Mouse (Mus musculus) lung, embryonic 16.5 days (tissue): ENCODE results near the gene Bpifb2. TPM values are rescaled to one million over a fixed set of nuclear protein-coding genes. Genes with fewer than 3 reads are reported as not detected.
"Not testable (repeated sequence)": the region's sequence is repeated elsewhere in the genome, so short reads cannot be mapped to it uniquely, and the experiment has no call there.

ENCODE experiments used
- ATAC-seq: fragments of 200-750 bp; cut with Nextera tagmentation; 2 replicates; pipeline ENCODE4 v1.8.0; 2017; ENCODE audit warnings: low read depth, mild to moderate bottlenecking, moderate library complexity
- H3K27ac ChIP-seq: fragments of 300-500 bp; sonication (generic); 2 replicates; pipeline ENCODE4 v1.5.1; 2014; ENCODE audit warnings: mild to moderate bottlenecking, control low read depth, low read length
- H3K27me3 ChIP-seq: fragments of 300-500 bp; sonication (generic); 2 replicates; pipeline ENCODE4 v1.6.1; 2014; ENCODE audit warnings: low read depth, low read length, mixed read lengths; ENCODE audit not compliant: control insufficient read depth, insufficient read depth
- H3K36me3 ChIP-seq: fragments of 300-500 bp; sonication (generic); 2 replicates; pipeline ENCODE4 v1.6.1; 2014; ENCODE audit warnings: low read length; ENCODE audit not compliant: control insufficient read depth, insufficient read depth
- H3K4me1 ChIP-seq: fragments of 300-500 bp; sonication (generic); replicated peaks from 2 replicates; pipeline ENCODE4 v1.6.1; 2014; ENCODE audit warnings: low read length, mixed read lengths; ENCODE audit not compliant: control insufficient read depth, insufficient read depth
- H3K4me2 ChIP-seq: fragments of 300-500 bp; sonication (generic); 2 replicates; pipeline ENCODE4 v1.6.1; 2014; ENCODE audit warnings: low read depth, low read length, control low read depth
- H3K4me3 ChIP-seq: fragments of 300-500 bp; sonication (generic); 2 replicates; pipeline ENCODE4 v1.5.1; 2014; ENCODE audit warnings: mild to moderate bottlenecking, low read length, control low read depth
- H3K9ac ChIP-seq: fragments of 300-500 bp; sonication (generic); 2 replicates; pipeline ENCODE4 v1.6.1; 2014; ENCODE audit warnings: low read length, control low read depth
- H3K9me3 ChIP-seq: fragments of 300-500 bp; sonication (generic); 2 replicates; pipeline ENCODE4 v1.6.1; 2016; ENCODE audit warnings: low read length; ENCODE audit not compliant: control insufficient read depth
- WGBS: fragments of 180-500 bp; shearing (Covaris S2); extraction: QIAGEN DNeasy Blood & Tissue Kit; methylation state at CpG from one replicate; pipeline ENCODE4 v1.1.7; 2014; 5-methylcytosine and 5-hydroxymethylcytosine counted together
- polyA plus RNA-seq: library from polyadenylated mRNA; unstranded; fragments of >200 nt; fragmentation: Nextera tagmentation; extraction: Ambion mirVana; gene quantifications from 2 replicates; pipeline ENCODE4 v1.2.1, GENCODE M21; 2015

The Bpifb2 gene
- polyA plus RNA-seq, result not detected in 2 replicates

DNA sequence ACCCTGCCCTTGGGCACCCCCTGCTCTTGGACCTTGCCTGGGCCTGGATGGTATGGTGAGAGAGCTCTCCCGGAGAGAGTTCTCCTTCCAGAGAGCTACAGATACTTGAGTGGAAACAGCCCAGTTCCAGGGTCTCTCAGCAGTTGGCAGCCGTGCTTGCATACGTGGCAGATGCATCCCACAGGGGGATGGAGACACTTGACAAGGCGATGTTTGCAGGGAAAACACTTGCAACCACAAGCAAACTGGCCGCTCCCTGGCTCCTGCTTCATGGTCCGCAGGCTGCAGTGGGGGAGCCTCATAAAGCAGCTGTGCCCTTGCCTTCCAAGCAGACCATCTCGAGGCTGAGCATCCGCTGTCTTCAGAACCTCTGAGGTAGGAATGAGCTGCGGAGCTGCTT, at the start of gene Bpifb2:
Gene Bpifb2, plus strand, starts transcription at position 301 of the 400 bp plus-strand sequence.
- Histone ChIP-seq H3K27ac (no peak within 1 kb of the TSS), H3K36me3 (no peaks in the 10 kb centered on the region), H3K4me2 (no peak within 1 kb of the TSS), H3K4me3 (no peak within 1 kb of the TSS), H3K9ac (no peak within 1 kb of the TSS), H3K9me3 (no peaks in the 10 kb centered on the region), H3K4me1 (no peaks in the 10 kb centered on the region), H3K27me3 (no peaks in the 10 kb centered on the region)
- no peak for ATAC-seq
- WGBS, result 52% methylated on average over 9 of the region's 9 CpGs

- 54% methylated on average over 32 of the region's 32 CpGs for WGBS
Observed at GRCm38 (mm10) chr2:153825900-153826299, 48.9 kb upstream of the Bpifb2 start.

DNA sequence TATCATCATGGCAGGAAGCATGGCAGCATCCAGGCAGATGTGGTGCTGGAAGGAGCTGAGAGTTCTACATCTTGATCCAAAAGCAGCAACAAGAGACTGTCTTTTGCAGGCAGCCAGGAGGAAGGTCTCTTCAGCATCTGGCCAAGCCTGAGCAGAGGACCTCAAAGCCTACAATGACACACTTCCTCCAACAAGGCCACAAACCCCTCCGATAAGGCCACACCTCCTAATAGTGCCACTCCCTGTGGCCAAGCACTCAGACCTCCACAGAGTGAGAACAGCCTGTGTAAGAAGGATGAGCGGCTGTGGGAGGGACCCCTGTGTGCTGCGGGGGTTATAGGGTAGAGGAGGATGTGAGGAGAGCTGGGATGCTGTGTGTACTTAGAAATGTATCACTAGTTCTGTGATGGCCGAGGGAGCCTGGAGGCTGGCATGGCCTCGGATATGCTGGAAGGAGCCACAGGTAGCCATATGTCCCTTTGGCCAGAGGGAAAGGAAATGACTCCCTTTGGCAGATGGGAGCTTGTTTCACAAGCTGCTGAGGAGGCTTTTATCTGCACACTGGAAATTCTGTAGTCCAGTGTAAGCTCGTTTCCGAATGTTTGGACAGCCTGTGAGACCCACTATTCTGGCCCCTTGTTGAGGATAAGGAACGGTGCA, 47.5 kb upstream of the Bpifb2 start:
- no peaks in the 10 kb centered on the region for H3K4me1 ChIP-seq
- no peak overlapping the region for H3K27ac ChIP-seq
- WGBS, result 73% methylated on average over 8 of the region's 8 CpGs
- no peaks in the 10 kb centered on the region for H3K27me3 ChIP-seq
- ATAC-seq, result no peak
- no peaks in the 10 kb centered on the region for H3K9me3 ChIP-seq
- no peak overlapping the region for H3K4me2 ChIP-seq
- no peak overlapping the region for H3K4me3 ChIP-seq
- H3K9ac ChIP-seq, result no peak overlapping the region
- no peaks in the 10 kb centered on the region for H3K36me3 ChIP-seq

More at GRCm38 (mm10) chr2:153825900-153826299, 48.9 kb upstream of the Bpifb2 start:
- not testable (repeated sequence) for H3K4me3 ChIP-seq, H3K4me2 ChIP-seq, ATAC-seq, H3K27ac ChIP-seq, H3K4me1 ChIP-seq, H3K27me3 ChIP-seq, H3K36me3 ChIP-seq, H3K9me3 ChIP-seq, H3K9ac ChIP-seq

- H3K36me3 ChIP-seq, result no peaks in the 10 kb centered on the region
- no peaks in the 10 kb centered on the region for H3K9me3 ChIP-seq
Observed at GRCm38 (mm10) chr2:153828704-153829103, 46.1 kb upstream of the Bpifb2 start.

GRCm38 (mm10) chr2:153833291-153833690, 41.6 kb upstream of the Bpifb2 start:
- H3K4me1 ChIP-seq, result no peaks in the 10 kb centered on the region
- no peak overlapping the region for H3K9ac ChIP-seq
- H3K4me3 ChIP-seq, result no peak overlapping the region
- WGBS, result 82% methylated on average over 8 of the region's 8 CpGs
- ATAC-seq, result no peak
- H3K9me3 ChIP-seq, result no peaks in the 10 kb centered on the region
- no peak overlapping the region for H3K27ac ChIP-seq
- H3K36me3 ChIP-seq, result no peaks in the 10 kb centered on the region
- H3K4me2 ChIP-seq, result no peak overlapping the region
- no peaks in the 10 kb centered on the region for H3K27me3 ChIP-seq

More at GRCm38 (mm10) chr2:153828704-153829103, 46.1 kb upstream of the Bpifb2 start:
- Histone ChIP-seq H3K9ac (no peak overlapping the region), H3K4me3 (no peak overlapping the region), H3K27ac (no peak overlapping the region), H3K4me2 (no peak overlapping the region), H3K27me3 (no peaks in the 10 kb centered on the region), H3K4me1 (no peaks in the 10 kb centered on the region)
- WGBS, result 67% methylated on average over 7 of the region's 7 CpGs
- ATAC-seq, result no peak

- ATAC-seq, result no peak
- no peak overlapping the region for H3K27ac ChIP-seq
- no peak overlapping the region for H3K4me2 ChIP-seq
- H3K9me3 ChIP-seq, result no peaks in the 10 kb centered on the region
- no peak overlapping the region for H3K4me3 ChIP-seq
- no peaks in the 10 kb centered on the region for H3K36me3 ChIP-seq
- H3K9ac ChIP-seq, result no peak overlapping the region
- H3K4me1 ChIP-seq, result no peaks in the 10 kb centered on the region
- no peaks in the 10 kb centered on the region for H3K27me3 ChIP-seq
- WGBS, result 74% methylated on average over 8 of the region's 8 CpGs
Observed at GRCm38 (mm10) chr2:153842854-153843253, 32.0 kb upstream of the Bpifb2 start.

DNA sequence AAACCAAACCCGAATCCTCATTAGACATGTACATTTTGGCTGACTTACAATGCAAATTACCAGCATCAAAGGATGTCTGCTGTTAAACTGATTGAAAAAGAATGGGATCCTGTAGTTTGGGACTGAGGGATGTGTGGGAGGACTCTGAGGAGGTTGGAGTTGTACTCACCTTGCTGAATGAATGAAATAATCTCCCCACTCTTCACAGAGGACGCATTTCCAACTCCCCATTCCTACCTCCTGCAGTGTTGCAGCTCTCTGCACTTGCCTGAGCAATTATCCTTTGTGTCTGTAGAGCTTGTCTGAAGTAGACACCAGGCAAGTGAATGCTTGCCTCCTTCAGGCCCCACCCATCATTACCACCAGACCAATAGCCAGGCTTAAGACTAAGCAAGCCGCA, 26.5 kb upstream of the Bpifb2 start:
- Histone ChIP-seq H3K4me2 (no peak overlapping the region), H3K4me3 (no peak overlapping the region), H3K4me1 (no peaks in the 10 kb centered on the region), H3K9ac (no peak overlapping the region), H3K27me3 (no peaks in the 10 kb centered on the region), H3K36me3 (no peaks in the 10 kb centered on the region), H3K27ac (no peak overlapping the region), H3K9me3 (no peaks in the 10 kb centered on the region)
- no peak for ATAC-seq
- 73% methylated on average over 3 of the region's 3 CpGs for WGBS

DNA sequence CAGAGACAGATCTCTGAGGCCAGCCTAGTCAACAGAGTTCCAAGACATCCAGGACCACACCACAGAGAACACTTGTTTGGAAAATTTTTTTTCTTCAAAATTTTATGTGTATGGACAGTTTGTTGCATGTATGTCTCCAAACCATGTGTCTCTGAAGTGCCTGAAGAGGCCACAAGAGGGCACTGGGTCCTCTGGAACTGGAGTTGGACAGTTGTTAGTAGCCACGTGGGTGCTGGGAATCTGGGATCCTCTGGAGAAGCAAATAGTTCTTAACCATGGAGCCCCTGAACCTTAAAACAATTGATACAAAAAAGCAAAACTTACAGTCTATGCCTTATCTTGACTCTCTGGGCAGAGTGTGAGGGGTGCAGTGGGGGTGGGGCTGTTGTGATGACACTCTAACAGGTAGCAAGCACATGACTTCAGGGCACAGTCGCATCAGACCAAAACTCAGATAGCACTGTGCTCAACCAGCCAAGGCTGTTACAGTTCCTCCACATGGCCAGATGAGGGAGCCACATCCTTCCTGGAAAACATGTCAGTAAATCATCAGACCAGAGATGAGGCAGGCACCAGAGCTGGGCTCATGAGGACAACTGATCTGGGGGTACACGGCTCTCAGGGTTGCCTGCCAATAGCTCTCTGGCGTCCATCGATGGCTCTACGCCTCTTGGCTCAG, 24.4 kb upstream of the Bpifb2 start:
- Histone ChIP-seq H3K4me2 (no peak overlapping the region), H3K27me3 (no peaks in the 10 kb centered on the region), H3K4me1 (no peaks in the 10 kb centered on the region), H3K4me3 (no peak overlapping the region), H3K36me3 (no peaks in the 10 kb centered on the region), H3K27ac (no peak overlapping the region), H3K9ac (no peak overlapping the region), H3K9me3 (no peaks in the 10 kb centered on the region)
- no peak for ATAC-seq
- WGBS, result 79% methylated on average over 6 of the region's 6 CpGs

DNA sequence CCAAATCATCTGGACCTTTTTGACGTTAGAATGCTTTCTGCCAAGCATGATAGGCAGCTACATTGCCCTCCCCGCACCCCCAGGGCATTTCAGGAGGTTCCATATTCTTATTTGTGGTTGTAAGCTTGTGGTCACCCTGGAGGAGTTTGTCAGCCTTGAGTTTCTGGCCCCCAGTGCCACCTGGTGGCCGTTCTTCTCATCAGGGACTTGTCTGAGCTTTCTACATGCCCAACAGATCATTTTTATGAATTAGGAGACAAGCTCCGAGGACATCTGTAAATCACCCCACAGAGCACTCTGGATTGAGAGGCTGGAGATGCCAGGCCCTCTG, 23.9 kb upstream of the Bpifb2 start:
- H3K27ac ChIP-seq, result no peak overlapping the region
- no peak for ATAC-seq
- H3K4me2 ChIP-seq, result no peak overlapping the region
- H3K9me3 ChIP-seq, result no peaks in the 10 kb centered on the region
- H3K36me3 ChIP-seq, result no peaks in the 10 kb centered on the region
- H3K4me3 ChIP-seq, result no peak overlapping the region
- no peaks in the 10 kb centered on the region for H3K4me1 ChIP-seq
- 41% methylated on average over 4 of the region's 4 CpGs for WGBS
- no peak overlapping the region for H3K9ac ChIP-seq
- no peaks in the 10 kb centered on the region for H3K27me3 ChIP-seq
